Mouse (Mus musculus): ENCODE measurements around the gene Icam1. TPM values are rescaled to one million over a fixed set of nuclear protein-coding genes. Genes with fewer than 3 reads are reported as not detected.

The Icam1 gene
- polyA plus RNA-seq, 1 experiment = 372 TPM

DNA sequence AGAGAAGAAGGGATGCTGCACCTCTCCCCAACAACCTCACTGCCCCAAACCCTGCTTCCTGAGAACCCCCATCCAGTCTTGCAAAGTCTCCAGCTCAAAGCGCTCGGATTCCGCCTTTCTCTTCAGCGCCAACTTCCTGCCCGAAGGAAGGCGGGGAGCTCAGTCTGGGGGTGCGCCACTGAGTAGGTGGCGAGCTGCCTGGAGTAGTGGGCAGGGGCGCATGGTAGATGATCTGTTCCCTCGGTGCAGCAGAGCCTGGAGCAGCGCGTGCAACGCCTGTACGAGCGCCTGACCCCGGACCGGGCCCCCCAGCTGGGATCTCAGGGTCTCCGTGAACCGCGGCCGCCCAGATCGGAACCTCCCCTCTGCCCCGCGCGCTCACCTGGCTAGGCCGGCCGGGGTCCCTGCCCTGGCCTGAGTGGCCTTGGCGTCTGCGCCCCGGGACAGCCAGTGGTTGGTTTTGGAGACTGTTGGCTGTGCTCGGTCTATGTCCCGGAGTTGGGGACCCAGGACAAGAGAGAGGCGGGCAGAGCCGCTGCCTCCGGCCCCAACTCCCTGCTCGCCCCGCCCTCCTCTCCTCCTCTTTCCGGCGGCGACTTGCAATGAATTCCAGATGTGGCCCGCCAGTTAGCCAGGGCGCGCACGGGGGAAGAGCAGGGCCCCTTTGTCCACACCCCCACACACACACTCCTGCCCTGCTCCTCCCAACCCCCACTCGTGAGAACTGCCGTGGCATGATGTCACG lies 39.4 kb upstream of the Icam1 start, which contains the start of gene S1pr2:
Gene S1pr2 (minus strand): TSS at position 566 of the 745 bp plus-strand sequence.
- Histone ChIP-seq H3K4me1 (ENCODE audit: control insufficient read depth, insufficient read depth, low read length) (peaks cover 21% of the 10 kb centered on the region), H3K4me3 (replicated peaks; ENCODE audit: extremely low read depth, low read depth, low read length) (peak within 1 kb of the TSS; percentile 89)
- DNase-seq = peak; percentile 84
- TF ChIP-seq CTCF (IDR thresholded peaks at IDR 0.05; ENCODE audit: insufficient read depth, low read length) = no peak
- TF ChIP-seq POLR2A (IDR thresholded peaks at IDR 0.05; ENCODE audit: borderline replicate concordance, extremely low read depth, low read depth, low read length) = peak; percentile 74; the same call in 1 of the 2 replicates
- under 1% methylated on average over 46 of the region's 47 CpGs for WGBS

DNA sequence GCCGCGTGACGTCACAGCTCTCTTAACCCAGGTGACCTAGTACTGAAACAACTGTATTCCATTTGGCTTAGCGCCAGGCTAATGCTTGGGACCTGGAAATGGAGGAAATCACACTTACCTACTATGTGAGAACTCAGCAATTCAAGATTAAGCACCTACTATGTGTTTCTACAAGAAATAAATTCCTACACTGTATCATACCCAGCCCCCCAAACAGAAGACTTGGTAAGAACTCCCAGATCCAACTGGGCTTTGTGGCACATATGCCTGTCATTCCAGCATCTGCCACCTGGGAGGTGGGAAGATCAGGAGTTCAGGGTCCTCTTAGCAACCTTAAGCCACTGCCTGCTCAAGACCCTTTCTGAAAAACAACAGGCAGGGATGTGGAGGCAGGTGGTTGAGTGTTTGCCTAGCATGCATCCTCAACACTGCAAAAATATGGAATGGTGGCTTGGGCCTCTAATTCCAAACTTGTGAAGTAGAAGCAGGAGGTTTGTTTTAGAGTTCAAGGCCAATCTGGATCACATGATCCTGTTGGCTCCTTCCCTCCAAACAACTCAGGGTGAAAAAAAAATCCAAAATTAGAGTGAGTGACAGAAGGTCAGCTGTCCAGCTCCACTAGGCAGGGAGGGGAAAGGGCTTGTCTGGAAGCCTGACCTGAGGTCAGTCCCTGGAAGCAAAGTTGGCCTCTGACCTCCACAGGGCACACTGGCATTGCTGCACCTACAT lies 38.7 kb upstream of the Icam1 start:
- Histone ChIP-seq H3K4me1 (ENCODE audit: control insufficient read depth, insufficient read depth, low read length) (peaks cover 20% of the 10 kb centered on the region), H3K4me3 (replicated peaks; ENCODE audit: extremely low read depth, low read depth, low read length) (peak overlapping the region; percentile 89)
- 2% methylated on average over 4 of the region's 4 CpGs for WGBS
- no peak for TF ChIP-seq POLR2A (IDR thresholded peaks at IDR 0.05; ENCODE audit: borderline replicate concordance, extremely low read depth, low read depth, low read length)
- DNase-seq = no peak

DNA sequence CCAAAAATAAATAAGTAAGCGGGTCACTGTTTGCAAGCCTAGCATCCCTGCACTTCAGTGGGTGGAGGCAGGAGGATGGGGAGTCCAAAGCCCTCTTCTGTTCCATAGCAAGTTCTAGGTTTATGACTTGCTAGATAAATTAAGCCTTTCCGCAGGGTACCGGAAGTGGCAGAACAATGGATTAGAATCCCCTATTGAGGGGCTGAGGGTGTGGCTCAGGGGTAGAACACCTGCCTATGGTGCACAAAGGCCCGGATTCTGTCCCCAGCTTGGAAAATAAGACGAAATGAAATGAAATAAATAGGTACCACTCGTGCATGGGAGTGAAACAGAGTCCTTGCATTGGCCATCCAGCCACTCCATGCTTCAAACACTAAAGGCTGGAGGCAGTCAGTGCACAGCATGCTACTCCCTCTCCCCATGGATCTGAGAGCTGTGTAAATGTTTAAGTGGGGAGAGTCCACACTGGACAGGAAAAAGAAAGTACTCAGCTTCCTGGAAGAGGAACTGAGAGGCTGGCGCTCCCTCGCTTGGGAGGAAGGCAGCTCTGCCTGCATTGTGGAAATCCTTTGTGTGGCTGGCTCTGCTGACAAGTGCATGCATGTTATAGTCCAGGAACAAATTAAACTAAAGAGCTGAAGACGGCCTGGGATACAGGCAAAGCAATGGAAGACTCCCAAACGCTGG lies 37.2 kb upstream of the Icam1 start:
- Histone ChIP-seq H3K4me3 (replicated peaks; ENCODE audit: extremely low read depth, low read depth, low read length) (no peak overlapping the region), H3K4me1 (ENCODE audit: control insufficient read depth, insufficient read depth, low read length) (peaks cover 13% of the 10 kb centered on the region)
- TF ChIP-seq POLR2A (IDR thresholded peaks at IDR 0.05; ENCODE audit: borderline replicate concordance, extremely low read depth, low read depth, low read length) = no peak
- TF ChIP-seq CTCF (IDR thresholded peaks at IDR 0.05; ENCODE audit: insufficient read depth, low read length) = no peak
- 26% methylated on average over 10 of the region's 10 CpGs for WGBS
- no peak for DNase-seq

DNA sequence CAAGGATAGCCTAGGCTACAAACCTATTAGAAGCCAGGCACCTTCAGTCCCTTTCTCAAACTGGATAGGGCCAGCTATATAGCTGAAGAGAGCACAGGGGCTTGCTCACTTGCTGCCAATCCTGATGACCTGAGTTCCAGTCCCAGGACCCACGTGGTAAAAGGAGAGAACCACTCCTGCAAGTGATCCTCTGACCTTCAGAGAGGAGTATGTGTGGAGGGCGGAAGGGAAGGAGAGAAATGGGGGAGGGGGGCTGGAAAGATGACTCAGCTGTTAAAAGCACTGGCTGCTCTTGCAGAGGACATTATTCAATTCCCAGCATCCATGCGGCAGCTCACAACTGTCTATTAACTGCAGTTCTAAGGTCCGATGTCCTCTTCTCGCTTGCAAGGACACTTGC lies 36.6 kb upstream of the Icam1 start:
- WGBS = 57% methylated on average over 5 of the region's 5 CpGs
- TF ChIP-seq CTCF (IDR thresholded peaks at IDR 0.05; ENCODE audit: insufficient read depth, low read length) (no peak), POLR2A (IDR thresholded peaks at IDR 0.05; ENCODE audit: borderline replicate concordance, extremely low read depth, low read depth, low read length) (no peak)
- Histone ChIP-seq H3K4me3 (replicated peaks; ENCODE audit: extremely low read depth, low read depth, low read length) (no peak overlapping the region), H3K4me1 (ENCODE audit: control insufficient read depth, insufficient read depth, low read length) (peaks cover 8% of the 10 kb centered on the region; the same call in 1 of the 2 replicates)
- DNase-seq = no peak

DNA sequence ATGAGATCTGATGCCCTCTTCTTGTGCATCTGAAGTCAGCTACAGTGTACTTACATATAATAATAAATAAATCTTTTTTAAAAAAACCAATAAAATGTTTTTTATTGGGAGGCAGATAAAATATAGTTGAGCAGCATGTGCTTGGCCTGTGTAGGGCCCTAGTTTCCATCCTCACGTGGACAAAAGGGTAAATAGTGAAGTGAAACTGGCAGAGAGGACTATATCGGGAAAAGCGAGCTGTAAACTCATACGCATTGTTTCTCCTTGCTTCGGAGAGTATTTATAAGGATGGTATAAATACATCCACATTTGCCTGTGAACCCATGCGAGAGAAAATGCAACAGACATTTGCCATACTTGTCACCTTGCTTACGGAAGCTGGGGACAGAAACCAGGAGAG lies 36.0 kb upstream of the Icam1 start:
- TF ChIP-seq POLR2A (IDR thresholded peaks at IDR 0.05; ENCODE audit: borderline replicate concordance, extremely low read depth, low read depth, low read length) = no peak
- TF ChIP-seq CTCF (IDR thresholded peaks at IDR 0.05; ENCODE audit: insufficient read depth, low read length) = no peak
- 81% methylated on average over 7 of the region's 7 CpGs for WGBS

DNA sequence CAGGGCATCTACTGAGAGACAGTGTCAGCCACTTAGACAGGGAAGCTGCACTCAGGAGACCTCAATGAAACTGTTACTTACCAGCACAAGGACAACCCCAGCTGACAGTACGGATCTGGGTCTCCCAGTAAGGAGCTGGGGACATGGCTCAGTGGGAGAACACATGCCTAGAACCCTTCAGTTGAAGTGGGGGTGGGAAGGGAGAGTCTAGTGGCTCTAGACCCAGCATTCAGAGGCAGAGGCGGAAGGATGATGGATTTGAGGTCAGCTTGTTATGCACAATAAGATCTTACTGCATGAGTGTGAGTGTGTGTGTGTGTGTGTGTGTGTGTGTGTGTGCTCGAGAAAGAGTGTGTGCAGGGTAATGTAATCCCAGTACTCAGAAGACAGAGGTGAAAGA lies 33.6 kb upstream of the Icam1 start:
- TF ChIP-seq POLR2A (IDR thresholded peaks at IDR 0.05; ENCODE audit: borderline replicate concordance, extremely low read depth, low read depth, low read length) = no peak
- TF ChIP-seq CTCF (IDR thresholded peaks at IDR 0.05; ENCODE audit: insufficient read depth, low read length) = no peak
- 66% methylated on average over 3 of the region's 3 CpGs for WGBS
- DNase-seq = no peak
- peaks cover under 1% of the 10 kb centered on the region; the same call in 1 of the 2 replicates for H3K4me1 ChIP-seq (ENCODE audit: control insufficient read depth, insufficient read depth, low read length)
- H3K4me3 ChIP-seq (replicated peaks; ENCODE audit: extremely low read depth, low read depth, low read length) = no peak overlapping the region

More for the DNA sequence above, 36.0 kb upstream of the Icam1 start:
- peaks cover 8% of the 10 kb centered on the region; the same call in 1 of the 2 replicates for H3K4me1 ChIP-seq (ENCODE audit: control insufficient read depth, insufficient read depth, low read length)
- no peak for DNase-seq
- no peak overlapping the region for H3K4me3 ChIP-seq (replicated peaks; ENCODE audit: extremely low read depth, low read depth, low read length)

DNA sequence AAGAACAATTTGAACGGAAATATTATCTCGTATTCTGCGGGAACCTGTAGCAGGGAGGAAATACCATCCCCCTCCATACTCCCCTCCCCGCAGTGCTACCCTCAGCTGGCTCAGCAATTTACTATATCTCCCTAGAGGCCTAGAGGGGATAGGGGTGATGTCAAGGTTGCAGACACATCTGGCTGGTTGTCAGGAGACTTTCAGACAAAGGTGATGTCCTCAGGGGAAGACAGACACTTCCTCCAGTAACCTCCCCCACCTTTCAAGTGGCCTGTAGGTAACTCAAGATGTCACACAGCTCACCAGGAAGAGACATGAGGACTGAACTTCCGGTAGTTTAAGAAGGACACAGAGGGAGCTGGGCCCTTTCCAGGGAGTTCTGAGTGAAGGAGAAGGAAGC lies 32.6 kb upstream of the Icam1 start:
- DNase-seq = no peak
- 35% methylated on average over 5 of the region's 5 CpGs for WGBS
- no peak overlapping the region for H3K4me3 ChIP-seq (replicated peaks; ENCODE audit: extremely low read depth, low read depth, low read length)
- TF ChIP-seq POLR2A (IDR thresholded peaks at IDR 0.05; ENCODE audit: borderline replicate concordance, extremely low read depth, low read depth, low read length) (no peak), CTCF (IDR thresholded peaks at IDR 0.05; ENCODE audit: insufficient read depth, low read length) (no peak)
- no peaks in the 10 kb centered on the region for H3K4me1 ChIP-seq (ENCODE audit: control insufficient read depth, insufficient read depth, low read length)

DNA sequence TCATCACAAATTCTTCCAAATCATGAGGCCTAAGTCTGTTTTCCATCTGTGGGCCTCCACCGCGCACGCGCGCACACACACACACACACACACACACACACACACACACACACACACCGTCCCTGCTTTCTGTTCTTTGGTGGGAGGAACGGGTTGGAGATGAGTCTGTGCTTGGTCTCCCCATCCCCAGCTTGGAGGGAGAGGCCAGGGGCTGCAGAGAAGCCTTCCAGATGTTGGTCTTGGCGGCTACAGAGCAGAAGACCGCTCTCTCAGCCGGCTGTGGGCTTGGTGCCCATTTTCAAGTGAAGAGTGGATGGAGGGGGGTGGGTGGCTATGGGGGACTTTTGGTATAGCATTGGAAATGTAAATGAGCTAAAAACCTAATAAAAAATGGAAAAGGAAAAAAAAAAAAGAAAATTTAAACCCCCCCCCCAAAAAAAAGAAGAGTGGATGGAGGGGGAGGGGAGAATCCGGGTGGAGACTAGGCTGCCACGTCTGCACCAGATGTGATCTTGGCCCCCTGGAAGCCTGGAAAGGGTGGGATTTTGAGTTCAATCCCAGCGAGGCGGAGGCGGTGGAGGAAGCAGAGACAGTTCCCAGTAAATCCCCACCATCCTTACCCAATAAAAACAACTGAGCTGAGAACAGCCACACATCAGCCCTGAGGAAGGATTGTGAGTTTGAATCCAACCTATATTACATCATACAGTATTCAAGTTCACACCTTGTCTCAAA lies 28.7 kb upstream of the Icam1 start:
- Histone ChIP-seq H3K4me1 (ENCODE audit: control insufficient read depth, insufficient read depth, low read length) (peaks cover 3% of the 10 kb centered on the region; the same call in 1 of the 2 replicates), H3K4me3 (replicated peaks; ENCODE audit: extremely low read depth, low read depth, low read length) (no peak overlapping the region)
- TF ChIP-seq CTCF (IDR thresholded peaks at IDR 0.05; ENCODE audit: insufficient read depth, low read length) (no peak), POLR2A (IDR thresholded peaks at IDR 0.05; ENCODE audit: borderline replicate concordance, extremely low read depth, low read depth, low read length) (no peak)
- WGBS = 54% methylated on average over 15 of the region's 15 CpGs
- DNase-seq = no peak

DNA sequence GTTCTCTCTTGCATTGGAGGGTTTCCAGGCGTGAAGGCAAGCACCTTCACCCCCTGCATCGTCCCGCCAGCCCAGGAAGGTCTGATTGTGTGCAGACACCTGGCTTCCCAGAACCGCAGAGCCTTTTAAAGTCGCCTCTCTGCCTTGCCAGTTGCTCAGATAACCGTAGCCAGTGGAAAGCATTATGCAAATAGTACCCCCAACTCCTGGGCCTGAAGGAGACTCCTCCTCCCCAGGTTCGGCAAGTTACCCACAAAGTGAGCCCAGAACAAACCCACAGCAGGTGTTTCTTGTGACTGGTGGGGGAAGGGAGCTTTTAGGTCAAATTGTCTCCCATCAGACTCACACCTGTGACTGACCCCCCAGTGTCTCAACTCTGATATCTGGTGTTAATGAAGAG lies 27.8 kb upstream of the Icam1 start:
- peaks cover 3% of the 10 kb centered on the region; the same call in 1 of the 2 replicates for H3K4me1 ChIP-seq (ENCODE audit: control insufficient read depth, insufficient read depth, low read length)
- no peak overlapping the region for H3K4me3 ChIP-seq (replicated peaks; ENCODE audit: extremely low read depth, low read depth, low read length)
- WGBS = 37% methylated on average over 7 of the region's 7 CpGs
- TF ChIP-seq CTCF (IDR thresholded peaks at IDR 0.05; ENCODE audit: insufficient read depth, low read length) (no peak), POLR2A (IDR thresholded peaks at IDR 0.05; ENCODE audit: borderline replicate concordance, extremely low read depth, low read depth, low read length) (no peak)
- DNase-seq = no peak
